Mouse (Mus musculus): ENCODE measurements around the gene Chtop.

The Chtop gene

DNA sequence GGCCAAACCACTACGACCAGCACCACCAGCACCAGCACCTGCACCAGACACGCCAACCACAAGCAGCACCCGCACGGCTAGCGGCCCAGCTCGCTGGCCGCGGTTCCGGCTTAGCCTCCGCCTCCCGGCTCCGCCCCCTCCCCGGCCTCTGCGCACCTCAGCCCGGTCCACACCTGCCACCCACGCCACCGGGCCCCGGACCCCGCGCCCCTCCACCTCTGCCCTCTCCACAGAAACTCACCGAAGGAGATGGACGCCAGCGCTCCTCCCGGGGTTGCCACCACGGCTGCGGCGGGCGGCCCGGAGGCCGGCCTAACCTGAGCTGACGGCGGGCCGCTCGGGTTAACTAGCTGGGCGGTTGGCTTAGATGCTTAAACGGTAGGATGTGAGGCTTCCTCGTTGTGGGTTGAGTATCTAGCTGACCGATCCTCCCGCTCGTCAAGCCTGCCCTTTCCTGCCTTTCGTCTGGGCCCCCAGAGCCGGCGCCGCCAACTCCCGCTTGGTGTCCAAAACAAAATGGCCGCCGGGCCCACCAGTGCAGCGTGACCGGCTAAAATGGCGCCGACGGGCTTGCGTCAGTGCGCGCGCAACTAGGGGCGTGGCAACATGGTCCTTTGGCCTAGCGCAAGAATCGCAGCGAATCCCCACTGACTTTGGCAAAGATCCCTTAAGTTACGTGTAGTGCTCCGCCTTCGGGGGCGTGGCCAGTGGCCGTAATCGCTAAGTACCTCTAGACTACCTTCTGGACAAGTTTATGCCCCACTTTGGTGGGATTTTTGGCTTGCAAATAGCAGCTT is at the start of gene Chtop:
Gene Chtop (minus strand): TSS at position 549 of the 797 bp plus-strand sequence.
- DNase-seq (ENCODE audit: low spot score), result peak; percentile 100

DNA sequence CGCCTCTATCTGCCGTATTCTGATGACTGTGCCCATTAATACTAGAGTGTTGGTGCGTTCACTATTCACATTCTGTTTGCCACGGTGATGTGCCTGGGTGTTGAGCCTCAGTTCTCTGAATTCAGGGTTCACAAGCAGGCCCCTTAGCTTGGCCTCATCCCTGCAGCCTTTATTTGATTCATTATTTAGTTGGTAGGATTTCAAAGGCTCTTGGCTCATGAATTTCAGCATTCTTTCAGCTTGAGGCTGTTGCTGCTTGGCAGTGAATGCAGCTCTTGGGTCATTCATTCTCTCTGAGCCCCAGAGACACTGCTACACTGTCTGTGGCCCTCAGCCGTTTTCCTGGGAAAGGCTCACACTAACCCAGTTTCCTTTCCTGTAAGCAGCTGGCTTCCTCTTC is 46.7 kb upstream of the Chtop start:
- no peak for DNase-seq (ENCODE audit: low spot score)

DNA sequence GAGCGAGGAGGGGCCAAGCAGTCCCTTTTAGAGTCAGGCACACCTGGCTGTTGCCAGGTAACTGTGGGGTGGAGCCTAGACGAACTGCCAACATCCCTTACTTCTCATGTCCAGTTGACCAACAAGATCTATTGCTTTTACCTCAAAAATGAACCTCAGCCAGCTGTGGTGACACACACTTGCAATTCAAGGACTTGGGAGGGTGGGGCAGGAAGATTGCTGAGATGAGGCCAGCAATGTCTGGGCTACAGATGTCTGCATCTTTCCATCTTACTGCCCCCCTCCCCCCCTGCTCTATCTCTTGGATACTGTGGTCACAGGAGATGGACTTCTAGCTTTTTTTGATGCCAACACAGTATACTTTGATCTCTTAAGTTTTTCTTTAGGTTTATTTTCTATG is 42.9 kb upstream of the Chtop start:
- DNase-seq (ENCODE audit: low spot score), result no peak

DNA sequence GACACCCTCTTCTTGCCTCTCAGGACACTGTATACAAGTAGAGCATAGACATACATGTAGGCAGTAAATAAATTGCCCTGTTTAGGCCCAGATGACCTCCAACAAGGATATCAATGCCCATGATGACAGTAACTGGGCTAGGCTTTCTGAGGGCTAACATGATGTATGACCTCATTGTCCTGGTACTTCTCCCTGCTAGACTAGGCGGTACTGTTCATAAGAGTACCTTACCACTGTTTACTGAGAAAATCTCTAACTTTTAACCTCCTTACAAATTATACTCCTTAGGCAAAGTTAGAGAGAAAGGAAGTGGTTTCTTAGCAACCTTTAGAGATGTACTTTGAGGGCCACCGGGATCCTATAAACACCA is 41.1 kb upstream of the Chtop start:
- DNase-seq (ENCODE audit: low spot score), result no peak

DNA sequence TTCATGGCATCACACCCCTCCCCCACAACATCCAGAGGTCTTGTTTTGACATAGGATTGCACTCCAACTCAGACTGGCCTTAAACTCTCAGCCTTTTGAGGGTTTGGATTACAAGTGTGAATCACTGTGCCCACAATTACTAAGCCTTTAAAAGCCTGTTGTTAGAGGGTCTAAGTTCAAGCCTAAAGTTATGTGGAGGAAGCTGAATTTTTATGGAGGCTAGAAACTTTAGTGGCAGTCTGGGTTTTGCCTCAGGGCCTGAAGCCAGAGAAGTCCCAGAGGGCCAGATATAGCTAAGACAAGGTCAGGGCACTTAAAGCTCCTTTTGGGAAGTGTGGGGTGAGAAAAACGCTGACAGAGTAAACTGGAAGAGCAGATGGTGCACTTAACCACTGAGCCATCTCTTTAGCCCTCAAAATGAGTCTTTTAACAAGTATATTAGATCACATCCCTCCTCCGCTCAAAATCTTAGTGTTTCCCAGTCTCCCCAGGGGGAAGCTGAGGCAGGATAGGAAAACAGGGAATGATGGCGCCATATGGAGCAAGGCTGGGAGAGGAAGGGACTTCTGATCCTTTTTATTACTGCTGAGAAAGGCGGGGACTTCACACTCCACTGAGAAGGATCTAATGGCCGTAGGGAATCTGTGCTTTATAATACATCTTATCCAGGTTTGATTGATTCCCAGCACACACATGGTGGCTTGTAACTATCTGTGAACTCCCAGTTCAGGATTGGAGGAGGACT is 40.5 kb upstream of the Chtop start:
- DNase-seq (ENCODE audit: low spot score), result no peak

DNA sequence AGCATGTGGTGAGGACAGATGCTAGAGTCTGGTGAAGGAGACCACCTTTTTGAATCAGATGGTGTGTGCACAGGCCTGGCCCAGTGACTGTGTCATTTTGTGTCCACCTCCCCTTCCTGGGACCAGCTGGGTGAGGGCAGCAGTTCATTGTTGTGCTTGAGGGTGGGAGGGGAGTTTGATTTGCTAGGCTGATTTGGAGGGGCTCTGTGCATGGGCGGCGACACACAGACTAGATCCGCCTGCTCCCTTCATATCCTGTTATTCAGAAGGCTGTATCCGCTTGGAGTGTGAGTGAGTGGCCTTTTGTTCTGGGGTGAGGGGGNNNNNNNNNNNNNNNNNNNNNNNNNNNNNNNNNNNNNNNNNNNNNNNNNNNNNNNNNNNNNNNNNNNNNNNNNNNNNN is 31.6 kb upstream of the Chtop start:
- DNase-seq (ENCODE audit: low spot score), result no peak

DNA sequence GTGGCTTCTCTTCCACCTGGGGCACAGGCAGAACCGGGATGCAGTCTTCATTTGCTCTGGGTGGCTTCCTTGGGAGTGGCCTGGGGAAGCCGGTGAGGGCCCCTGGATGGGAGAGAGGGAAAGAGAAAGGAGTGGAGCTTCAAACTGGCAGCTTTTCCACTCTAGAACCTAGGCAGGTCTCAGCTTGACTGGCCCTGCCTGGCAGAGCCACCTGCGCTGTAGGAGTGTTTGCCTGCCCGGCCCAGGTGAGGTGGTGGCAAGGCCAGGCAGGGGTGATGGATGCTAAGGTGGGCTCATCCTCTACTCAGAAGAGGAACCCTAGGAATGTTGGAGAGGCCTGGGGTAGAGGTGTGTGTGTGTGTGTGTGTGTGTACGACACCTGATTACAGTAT is 28.6 kb upstream of the Chtop start:
- no peak for DNase-seq (ENCODE audit: low spot score)

DNA sequence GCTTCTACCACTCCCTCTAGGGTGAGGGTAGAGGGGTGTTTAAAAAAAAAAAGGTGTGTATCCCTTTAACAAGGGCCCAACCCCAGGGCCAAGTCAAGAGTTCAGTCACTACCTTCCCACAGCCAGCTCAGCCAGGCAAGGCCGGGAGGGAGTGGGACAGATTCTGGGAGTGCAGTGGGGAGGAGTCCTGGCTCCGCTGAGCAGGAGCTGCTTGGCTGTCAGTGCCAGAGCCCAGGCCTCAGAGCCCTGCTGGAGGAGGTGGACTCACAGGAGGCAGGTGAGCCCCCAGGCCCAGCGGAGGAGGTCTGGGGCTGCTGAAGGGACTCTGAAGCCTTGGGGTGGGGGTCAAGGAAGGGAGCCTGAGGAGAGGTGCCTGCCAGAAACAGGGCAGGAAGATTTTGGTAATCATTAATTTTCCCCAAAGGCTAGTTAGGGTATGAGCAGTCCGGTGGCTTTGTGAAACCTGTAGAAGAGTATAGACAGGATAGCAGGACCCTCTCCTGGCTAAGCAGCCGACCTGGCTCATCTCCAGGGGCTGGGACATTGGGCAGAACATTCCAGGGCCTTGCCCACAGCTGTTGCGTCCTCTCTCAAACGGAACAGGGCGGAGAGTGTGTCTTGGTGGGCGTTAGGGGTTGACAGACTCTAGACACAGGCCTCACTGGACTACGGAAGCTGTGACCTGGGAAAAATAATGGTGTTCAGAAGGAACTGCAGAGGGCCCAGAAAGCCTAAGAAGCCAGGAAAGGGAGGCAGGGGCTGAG is 28.0 kb upstream of the Chtop start, which contains the start of gene S100a16:
Gene S100a16 (plus strand): TSS at position 114 of the 764 bp plus-strand sequence.
- DNase-seq (ENCODE audit: low spot score), result no peak

DNA sequence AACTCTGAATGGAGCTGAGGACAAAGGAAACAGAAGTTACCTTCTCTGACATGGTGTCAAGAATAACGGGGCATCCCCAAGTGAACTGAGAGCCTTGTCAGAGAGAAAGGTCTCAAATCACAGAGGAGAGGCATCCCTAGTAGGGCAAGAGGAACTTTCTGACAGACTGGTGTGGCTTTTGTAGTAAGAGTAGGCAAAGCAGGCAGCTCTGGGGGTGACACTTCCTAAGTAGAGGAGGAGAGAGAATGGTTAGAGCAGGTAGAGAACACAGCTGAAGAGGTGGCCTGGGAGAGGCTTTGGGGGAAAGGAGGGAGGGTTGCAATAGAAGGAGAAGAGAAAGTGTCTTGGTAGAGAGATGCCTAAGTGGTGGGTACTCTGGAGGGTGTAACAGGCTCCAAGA is 26.1 kb upstream of the Chtop start:
- DNase-seq (ENCODE audit: low spot score), result no peak

DNA sequence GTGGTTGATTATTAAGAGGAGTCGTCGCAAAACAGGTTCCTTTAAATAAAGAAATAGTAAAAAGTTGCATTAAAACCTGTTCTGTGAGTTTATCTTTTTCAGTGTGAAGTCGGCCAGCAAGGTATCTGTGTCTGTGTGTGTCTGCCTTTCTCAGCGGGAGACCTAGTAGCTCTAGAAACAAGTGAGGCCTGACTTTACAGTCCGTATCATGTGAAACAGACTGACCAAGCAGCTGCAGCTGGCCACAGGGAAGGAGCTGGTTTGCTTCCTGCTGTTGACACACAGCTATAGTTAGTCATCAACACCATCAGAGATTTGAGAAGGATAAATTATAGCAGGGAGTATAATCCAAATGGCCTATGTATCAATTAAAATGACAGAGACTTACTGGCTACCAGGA is 22.4 kb upstream of the Chtop start:
- DNase-seq (ENCODE audit: low spot score), result no peak

DNA sequence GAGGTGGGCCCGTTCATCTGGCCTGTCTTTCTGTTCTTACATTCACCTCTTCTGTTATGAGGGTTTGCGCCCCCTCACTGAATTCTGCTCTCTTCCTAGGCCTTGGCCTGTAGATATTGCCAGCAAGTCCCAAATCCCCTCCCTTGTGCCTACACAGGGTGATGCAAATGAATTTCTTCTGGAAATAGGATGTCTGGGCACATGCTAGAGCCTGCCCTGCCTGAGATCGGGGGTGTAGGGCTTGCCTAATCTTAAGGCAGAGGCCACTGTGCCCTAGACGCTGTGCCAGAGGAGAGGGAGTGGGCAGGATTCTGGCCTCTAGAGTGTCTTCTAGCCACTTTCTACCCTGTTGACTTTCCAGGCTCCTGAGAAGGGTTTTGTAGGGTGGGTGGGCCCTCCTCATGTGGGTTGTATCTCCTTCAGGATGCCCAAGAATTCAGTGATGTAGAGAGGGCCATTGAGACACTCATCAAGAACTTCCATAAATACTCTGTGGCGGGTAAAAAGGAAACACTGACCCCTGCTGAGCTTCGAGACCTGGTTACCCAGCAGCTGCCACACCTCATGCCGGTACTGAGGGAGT is 18.1 kb upstream of the Chtop start:
- no peak for DNase-seq (ENCODE audit: low spot score)

DNA sequence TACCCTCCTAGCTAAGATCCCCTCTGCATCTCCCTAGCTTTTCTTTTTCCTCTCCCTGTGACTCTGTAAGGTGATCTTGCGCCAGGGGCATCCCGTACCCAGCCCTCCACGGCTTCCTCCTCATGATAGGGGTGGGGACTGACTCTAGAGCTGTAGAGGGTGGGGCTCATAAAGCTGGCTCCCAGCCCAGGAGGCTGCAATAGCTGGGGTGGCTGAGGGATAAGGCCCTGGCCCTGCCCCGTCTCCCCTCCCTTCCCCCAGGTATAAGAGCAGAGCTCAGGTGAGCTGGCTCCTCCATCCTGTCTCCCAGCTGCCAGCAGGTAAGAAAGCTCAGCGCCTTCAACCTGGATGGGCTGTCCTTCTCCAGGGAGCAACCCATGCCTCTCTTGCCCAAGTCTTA is 17.3 kb upstream of the Chtop start, which contains the start of gene S100a14:
Gene S100a14 (plus strand): TSS at position 277 of the 400 bp plus-strand sequence.
- no peak for DNase-seq (ENCODE audit: low spot score)

DNA sequence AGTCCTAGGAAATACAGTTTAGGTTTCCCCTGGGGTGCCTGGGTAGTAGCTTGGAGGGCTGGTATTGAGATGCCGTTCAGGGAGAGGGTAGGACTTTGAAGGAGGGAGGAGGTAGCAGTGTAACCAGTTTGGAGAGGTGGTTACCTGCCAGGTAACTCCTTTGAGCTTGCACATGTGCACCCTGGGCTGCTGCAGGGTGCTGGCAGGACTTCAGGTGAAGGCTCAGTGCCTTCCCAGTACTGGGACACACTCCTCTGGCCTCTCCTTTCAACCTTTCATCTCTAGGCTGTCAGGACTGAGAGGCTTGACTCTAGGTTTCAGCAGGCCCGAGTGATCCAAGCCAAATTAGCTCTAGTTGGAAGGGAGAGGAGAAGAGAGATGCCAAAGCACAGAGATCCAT is 16.8 kb upstream of the Chtop start:
- DNase-seq (ENCODE audit: low spot score), result no peak

DNA sequence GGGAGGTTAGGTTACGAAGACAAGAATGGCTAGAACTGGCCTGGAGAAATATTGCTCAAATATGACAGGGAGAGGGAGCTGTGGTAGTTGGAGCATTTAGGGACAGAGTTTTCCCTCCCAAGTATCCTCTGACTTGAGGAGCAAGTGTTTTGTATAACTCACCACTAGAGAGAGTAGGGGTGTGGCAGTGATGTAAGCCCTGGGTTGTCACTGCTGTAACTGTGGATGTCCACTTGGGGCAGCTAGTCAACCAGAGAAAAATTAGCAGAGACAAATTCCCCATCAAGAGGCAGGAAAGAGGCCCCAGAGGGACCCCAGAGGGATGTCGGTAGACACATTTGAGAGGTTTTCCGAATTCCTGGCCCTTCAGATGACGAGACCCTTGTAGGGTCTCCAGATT is 16.1 kb upstream of the Chtop start:
- no peak for DNase-seq (ENCODE audit: low spot score)

DNA sequence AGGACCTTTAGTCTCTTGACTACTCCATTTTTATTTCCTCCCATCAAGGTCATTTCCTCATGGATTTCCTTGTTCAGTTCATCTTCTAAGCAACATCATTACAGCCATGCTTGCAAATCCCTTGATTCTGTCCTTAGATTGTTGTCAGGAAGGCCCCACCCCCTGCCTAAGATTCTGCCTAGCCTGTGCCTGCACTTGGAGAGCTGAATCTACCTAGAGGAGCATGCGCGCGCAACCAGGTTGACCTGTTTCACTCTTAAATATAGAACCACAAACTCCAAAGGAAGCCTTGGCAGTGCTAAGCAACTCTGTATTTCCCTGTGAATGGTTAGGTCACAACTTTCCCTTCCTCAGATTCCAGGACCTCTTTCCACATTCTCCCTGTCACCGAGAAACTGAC is 8.4 kb upstream of the Chtop start:
- DNase-seq (ENCODE audit: low spot score), result no peak

DNA sequence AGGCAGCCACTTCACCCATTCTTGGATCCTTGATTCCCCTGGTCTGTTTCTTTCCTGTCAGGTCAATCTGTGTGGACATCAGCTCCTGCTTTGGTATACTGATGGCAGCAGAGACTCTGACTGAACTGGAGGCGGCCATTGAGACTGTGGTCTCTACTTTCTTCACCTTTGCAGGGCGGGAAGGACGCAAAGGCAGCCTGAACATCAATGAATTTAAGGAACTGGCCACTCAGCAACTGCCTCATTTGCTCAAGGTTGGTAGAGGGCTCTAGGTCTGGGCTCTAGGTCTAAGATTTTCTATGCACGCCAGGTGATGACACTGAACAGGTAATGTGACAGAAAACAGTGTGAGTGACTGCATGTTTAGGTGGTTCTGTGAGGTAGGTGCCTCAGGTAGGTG is 6.5 kb upstream of the Chtop start:
- no peak for DNase-seq (ENCODE audit: low spot score)

DNA sequence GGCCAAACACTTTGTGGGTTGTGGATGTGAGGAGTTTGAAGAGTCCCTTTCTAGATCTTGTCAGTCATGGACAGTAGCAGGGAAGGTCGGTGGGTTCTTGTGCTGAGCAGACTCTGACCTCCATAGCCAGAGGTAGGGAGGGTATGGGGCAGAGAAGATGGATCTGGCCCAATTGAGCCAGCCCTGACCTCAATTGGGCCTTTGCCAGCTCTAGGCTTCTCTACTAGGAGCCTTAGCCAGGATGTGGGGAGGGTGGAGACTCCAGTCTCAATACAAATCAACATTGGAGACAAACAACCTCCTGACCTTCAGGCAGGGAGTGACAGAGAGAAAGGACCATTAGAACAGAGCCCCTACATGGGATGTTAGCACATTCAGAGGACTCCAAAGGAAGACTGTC is 5.9 kb upstream of the Chtop start:
- DNase-seq (ENCODE audit: low spot score), result no peak

DNA sequence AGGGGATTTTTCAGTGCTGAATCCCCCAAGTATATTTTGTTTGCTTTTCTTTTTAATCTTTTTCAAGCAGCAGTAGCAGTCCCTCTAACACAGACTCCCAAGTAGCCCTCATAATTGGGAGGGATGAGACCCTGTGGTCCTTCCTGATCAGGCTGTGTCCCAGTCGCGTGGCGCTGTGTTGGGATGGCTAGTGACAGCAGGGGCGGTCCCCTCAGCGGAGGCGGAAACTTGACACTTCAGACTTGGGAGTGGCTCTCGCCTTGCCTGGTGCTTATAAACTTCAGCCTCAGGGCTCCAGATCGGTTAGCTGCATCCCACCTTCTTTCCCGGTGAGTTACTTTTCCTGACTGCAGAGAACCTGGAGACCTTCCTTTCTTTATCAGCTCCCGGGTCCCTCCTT is 5.4 kb upstream of the Chtop start:
- peak; percentile 44 for DNase-seq (ENCODE audit: low spot score)

DNA sequence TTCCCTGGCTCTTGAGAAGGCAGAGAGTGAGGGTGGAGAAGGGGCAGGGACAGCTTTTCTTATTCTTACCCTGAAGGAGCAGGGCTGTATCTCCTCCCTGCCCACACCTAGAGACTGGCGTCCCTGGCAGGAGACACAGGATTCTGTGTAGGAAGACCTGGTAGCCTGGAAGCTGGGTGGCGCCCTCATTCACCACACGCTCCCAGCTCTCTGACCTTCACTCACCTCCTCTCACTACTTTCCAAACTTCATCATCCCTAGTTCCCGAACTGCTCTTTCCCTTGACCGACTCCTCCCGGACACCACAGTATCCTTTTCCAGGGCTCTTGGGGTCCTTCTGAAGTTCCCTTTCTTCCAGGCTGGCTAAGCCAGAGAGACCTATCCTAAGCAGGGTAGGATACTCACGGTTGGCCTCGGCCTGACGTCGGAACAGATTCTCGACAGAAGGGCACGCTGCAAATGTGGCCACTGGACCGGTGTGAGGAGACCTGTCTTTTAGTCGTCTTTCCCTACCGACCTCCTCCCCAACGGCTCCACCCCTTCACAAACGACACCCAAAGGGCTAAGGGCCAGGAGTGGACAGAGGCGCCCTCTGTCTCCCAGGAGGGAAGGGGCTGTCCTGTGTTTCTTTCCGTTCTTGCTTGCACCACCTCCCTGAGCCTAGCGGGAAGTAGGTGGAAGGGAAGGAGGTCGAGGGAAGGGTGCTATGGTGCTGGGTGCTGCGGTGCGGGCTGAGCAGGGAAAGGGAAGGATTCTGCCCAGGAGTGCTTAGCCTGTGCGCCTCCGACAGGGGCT is 4.7 kb upstream of the Chtop start, which contains the start of the genes S100a1 and S100a13:
Gene S100a1 (minus strand): TSS at position 597 of the 795 bp plus-strand sequence.
Gene S100a13 (plus strand): TSS at position 640 of the 795 bp plus-strand sequence.
- DNase-seq (ENCODE audit: low spot score), result no peak

DNA sequence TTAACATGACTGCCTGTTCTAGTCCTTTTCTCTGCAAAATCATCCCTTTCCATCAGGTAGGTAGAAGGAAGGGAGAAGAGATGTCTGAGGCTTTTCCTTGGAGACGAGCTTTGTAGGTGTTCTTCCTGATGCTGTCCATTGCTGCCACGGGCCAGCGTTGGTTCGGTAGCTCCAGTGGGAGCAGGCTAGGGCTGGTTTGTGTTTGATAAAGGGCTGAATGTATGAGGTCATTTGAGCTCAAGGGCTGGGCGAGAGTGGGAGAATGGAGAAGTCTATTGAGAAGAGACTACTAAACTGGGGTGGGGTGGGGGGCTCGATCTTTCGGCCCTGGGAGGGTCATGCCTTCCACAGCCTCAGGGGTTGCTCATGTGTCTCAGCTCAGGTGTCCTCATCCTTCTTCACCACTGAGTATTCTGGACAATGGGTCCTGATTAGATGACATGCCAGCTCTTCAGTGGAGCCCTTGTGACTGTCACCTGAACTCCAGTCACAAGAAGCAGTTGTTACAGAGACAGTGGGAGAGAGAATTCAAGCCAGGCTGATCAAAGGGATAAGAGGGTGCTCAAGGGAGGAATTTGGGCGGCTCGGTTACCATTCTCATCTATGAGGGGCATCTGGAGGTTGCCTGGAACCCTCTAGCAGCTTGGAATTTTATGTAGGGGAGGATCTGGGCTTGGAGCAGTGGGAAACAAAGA is 3.8 kb upstream of the Chtop start:
- DNase-seq (ENCODE audit: low spot score), result no peak

DNA sequence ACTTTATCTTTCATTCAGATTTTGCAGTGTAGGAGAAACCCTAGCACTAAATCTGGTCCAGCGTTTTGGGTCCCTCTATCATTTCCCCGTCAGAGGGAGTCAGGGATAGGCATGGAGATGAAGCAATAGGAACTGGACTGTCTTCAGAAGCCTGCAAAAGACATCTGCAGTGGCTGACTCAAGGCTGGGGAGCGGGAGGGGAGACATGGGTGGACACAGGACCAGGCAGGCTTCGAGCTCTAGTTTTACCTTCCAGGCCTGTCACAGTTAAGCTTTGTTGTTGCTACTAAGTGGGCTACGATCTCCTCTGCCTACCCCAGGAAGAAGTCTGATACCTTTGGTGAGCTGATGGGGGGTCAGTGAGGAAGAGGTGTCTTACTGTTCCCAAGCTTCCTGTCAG is 3.0 kb upstream of the Chtop start:
- no peak for DNase-seq (ENCODE audit: low spot score)
